Mouse (Mus musculus): ENCODE data around the gene Runx3.

Gene Runx3

DNA sequence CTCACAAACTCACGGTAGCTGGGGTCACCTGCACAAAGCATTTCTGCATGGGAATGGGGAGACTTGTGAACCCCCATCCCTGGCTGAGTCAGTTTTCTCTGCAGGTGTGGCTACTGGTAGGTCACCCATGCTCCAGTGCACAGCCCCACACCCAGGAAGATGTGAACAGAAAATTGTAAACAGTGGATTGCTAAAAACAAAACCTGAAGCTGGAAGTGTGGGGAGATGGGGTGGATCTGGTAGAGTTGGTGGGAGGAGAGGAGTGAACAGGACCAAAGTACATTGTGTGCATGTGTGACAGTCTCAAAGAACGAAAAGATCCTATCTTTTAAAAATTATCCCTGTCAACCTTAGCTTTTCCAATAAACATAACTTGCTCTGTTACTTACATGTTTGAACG is 100.2 kb downstream of the Runx3 start:
- no peak for DNase-seq (ENCODE audit: low spot score)

DNA sequence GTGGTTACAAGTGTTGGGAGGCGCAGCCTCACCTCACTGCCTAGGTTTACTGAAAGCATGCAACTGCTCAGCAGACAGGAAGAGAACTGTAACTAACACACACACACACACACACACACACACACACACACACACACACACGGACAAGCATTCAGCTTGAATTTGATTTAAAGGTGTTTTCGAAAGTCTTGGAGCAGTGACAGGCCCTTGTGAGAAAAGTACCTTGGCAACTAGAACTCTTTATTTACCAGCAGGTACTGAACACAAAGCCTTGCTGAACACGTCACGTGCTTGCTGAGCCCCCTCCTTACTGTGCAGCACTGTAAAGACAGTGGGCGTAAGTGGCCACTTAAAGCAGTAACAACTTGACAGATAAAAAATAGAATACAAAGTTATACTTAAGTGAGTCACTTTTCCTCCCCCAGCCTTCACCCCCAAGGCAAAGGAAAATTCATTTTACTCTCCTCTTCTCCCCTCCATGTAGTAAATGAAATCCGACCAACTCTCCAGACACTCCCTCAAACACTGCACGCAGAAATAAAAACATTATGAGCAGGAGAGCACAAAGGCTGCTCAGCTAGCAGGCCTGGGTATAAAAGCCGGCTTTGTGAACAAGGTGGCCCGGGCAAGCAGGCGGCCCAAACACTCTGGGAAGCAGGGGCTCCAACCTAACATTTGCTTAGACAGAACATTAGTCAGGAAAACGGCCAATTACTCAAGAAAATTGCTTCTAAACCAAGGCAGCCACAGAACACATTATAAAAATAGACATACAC is 101.4 kb downstream of the Runx3 start:
- DNase-seq (ENCODE audit: low spot score): no peak

DNA sequence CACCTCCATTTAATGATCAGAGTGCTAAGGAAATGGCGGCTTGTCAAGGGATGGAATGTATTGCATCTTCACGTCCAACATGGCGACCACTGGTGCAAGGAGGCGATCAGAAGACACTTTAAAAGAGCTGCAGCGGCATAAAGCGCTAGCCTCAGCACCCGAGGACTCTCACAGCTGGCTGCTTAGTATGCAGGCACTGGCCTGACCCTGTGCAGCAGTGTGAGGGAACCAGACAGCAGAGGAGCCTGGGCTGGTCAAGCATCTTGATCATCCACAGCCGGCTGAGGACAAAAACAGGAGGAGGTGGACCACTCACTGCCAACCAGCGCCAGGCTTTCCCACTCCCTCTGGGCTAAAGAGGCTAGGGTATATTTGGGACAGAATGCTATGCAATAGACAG is 103.4 kb downstream of the Runx3 start:
- no peak for DNase-seq (ENCODE audit: low spot score)

DNA sequence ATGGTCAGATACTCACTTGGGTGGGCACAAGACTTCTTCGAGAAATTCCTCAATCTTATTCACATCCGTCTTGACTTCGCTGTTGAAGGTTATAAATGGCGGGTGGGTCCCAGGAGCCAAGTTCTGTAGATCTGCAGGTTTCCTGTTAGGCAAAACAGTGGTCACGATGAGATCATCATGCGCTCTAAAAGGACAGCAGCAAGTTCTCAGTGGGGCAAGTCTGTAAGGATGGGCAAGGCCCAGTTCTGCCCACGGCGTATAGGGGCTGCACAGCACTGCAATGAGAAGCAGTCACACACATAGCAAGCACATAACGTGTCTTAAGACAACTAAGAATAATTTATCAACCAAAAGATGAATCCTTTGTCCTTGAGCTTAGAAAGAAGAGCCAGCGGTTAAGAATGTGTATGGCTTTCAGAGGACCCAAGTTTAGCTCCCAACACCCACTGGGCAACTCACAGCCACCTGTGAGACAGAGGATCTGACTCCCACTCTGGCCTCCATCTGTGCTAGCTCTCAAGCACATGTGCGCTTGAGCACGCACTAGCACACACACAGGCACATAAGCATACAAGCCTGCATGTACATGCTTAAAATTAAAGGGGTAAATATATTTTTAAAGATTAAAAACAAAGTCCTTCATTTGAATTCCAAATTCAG is 105.7 kb downstream of the Runx3 start:
- no peak for DNase-seq (ENCODE audit: low spot score)
